Mouse (Mus musculus) liver, embryonic 14.5 days (tissue): ENCODE measurements around the gene 9130023H24Rik. TPM values are rescaled to one million over a fixed set of nuclear protein-coding genes. Genes with fewer than 3 reads are reported as not detected.

Experiments
- ATAC-seq: fragments of 200-750 bp; cut with Nextera tagmentation; 2 replicates; pipeline ENCODE4 v1.8.0; 2017; ENCODE audit warnings: moderate number of reproducible peaks, mild to moderate bottlenecking, moderate library complexity; ENCODE audit not compliant: insufficient read depth
- DNase-seq, 3 experiments: peaks; one replicate each; pipeline ENCODE4 v3.0.0-alpha.2; 2012 to 2013; ENCODE audit warnings: low read depth in 3 of 3, low spot score in 3 of 3
- H3K27ac ChIP-seq: fragments of 300-500 bp; sonication (generic); 2 replicates; pipeline ENCODE4 v1.5.1; 2014; ENCODE audit warnings: moderate library complexity, mild to moderate bottlenecking, control low read depth, inconsistent platforms
- H3K27me3 ChIP-seq: fragments of 300-500 bp; sonication (generic); 2 replicates; pipeline ENCODE4 v1.6.1; 2014; ENCODE audit warnings: mild to moderate bottlenecking, low read length, moderate library complexity; ENCODE audit not compliant: control insufficient read depth, insufficient read depth
- H3K36me3 ChIP-seq: fragments of 300-500 bp; sonication (generic); replicated peaks from 2 replicates; pipeline ENCODE4 v1.6.1; 2014; ENCODE audit warnings: low read depth; ENCODE audit not compliant: control insufficient read depth, insufficient read depth
- H3K4me1 ChIP-seq, 2 experiments: fragments of 200-500 bp in 1 of 2; fragments of 300-500 bp in 1 of 2; sonication (generic) in 1 of 2; replicated peaks; 2 replicates each; pipeline ENCODE4 v1.6.1; 2012 to 2014; ENCODE audit warnings: antibody characterized with exemption in 1 of 2, inconsistent platforms in 1 of 2, low read length in 1 of 2; ENCODE audit not compliant: control insufficient read depth in 2 of 2, insufficient read depth in 2 of 2
- H3K4me2 ChIP-seq: fragments of 300-500 bp; sonication (generic); 2 replicates; pipeline ENCODE4 v1.6.1; 2014; ENCODE audit warnings: low read depth, mild to moderate bottlenecking, control low read depth, moderate library complexity
- H3K4me3 ChIP-seq, 2 experiments: fragments of 200-500 bp in 1 of 2; fragments of 300-500 bp in 1 of 2; sonication (generic) in 1 of 2; 2 replicates each; pipeline ENCODE4 v1.5.1; 2012 to 2014; ENCODE audit warnings: low read depth in 2 of 2, low read length in 2 of 2, mild to moderate bottlenecking in 2 of 2, control low read depth in 1 of 2, inconsistent platforms in 1 of 2, moderate library complexity in 1 of 2; ENCODE audit not compliant: insufficient read depth in 1 of 2
- H3K9ac ChIP-seq: fragments of 300-500 bp; sonication (generic); replicated peaks from 2 replicates; pipeline ENCODE4 v1.6.1; 2014; ENCODE audit warnings: mild to moderate bottlenecking, control low read depth, moderate library complexity
- H3K9me3 ChIP-seq: fragments of 300-500 bp; sonication (generic); 2 replicates; pipeline ENCODE4 v1.6.1; 2016; ENCODE audit warnings: low read length, mixed read lengths; ENCODE audit not compliant: control insufficient read depth
- CTCF ChIP-seq: IDR thresholded peaks from 2 replicates; pipeline ENCODE4 v1.5.1; 2016; ENCODE audit warnings: antibody characterized with exemption, low read depth, control low read depth
- EP300 ChIP-seq: IDR thresholded peaks from 2 replicates; pipeline ENCODE4 v1.6.1; 2016; ENCODE audit warnings: antibody characterized with exemption, low read depth
- WGBS: fragments of 180-500 bp; shearing (Covaris S2); extraction: QIAGEN DNeasy Blood & Tissue Kit; methylation state at CpG from one replicate; pipeline ENCODE4 v1.1.7; 2014; ENCODE audit not compliant: insufficient replicate concordance; 5-methylcytosine and 5-hydroxymethylcytosine counted together
- polyA plus RNA-seq, 2 experiments: library from polyadenylated mRNA; depleted of rRNA in 1 of 2; stranded (reverse) in 1 of 2; unstranded in 1 of 2; fragments of >200 nt; fragmentation: Nextera tagmentation in 1 of 2; extraction: Ambion mirVana in 1 of 2; gene quantifications; 2 replicates each; pipeline versions ENCODE4 v1.2.1 to v1.2.3; 2012 to 2014

9130023H24Rik gene
- polyA plus RNA-seq, 2 experiments: 1.1 to 1.6 TPM

- no peak for ATAC-seq
Observed at GRCm38 (mm10) chr7:128205695-128206094, 32.1 kb downstream of the 9130023H24Rik start.

GRCm38 (mm10) chr7:128204179-128204578 is 33.7 kb downstream of the 9130023H24Rik start:
- 78% methylated on average over 8 of the region's 8 CpGs for WGBS
- Histone ChIP-seq H3K9ac (no peak overlapping the region), H3K27ac (no peak overlapping the region)

More at GRCm38 (mm10) chr7:128205695-128206094, 32.1 kb downstream of the 9130023H24Rik start:
- Histone ChIP-seq H3K27ac (no peak overlapping the region), H3K27me3 (no peaks in the 10 kb centered on the region), H3K36me3 (no peaks in the 10 kb centered on the region), H3K9me3 (no peaks in the 10 kb centered on the region), H3K4me1 (no peaks in the 10 kb centered on the region), H3K4me3 (no peak overlapping the region), H3K4me2 (no peak overlapping the region), H3K9ac (no peak overlapping the region)
- no peak for DNase-seq
- TF ChIP-seq EP300: no peak
- no peak for TF ChIP-seq CTCF
- 75% methylated on average over 18 of the region's 18 CpGs for WGBS

GRCm38 (mm10) chr7:128203071-128203470 is 34.8 kb downstream of the 9130023H24Rik start:
- no peak for DNase-seq
- WGBS: 80% methylated on average over 9 of the region's 9 CpGs
- TF ChIP-seq CTCF (no peak), EP300 (no peak)
- no peaks in the 10 kb centered on the region for H3K9me3 ChIP-seq
- no peaks in the 10 kb centered on the region for H3K4me1 ChIP-seq
- ATAC-seq: no peak
- no peak overlapping the region for H3K4me2 ChIP-seq
- H3K9ac ChIP-seq: no peak overlapping the region
- no peaks in the 10 kb centered on the region for H3K36me3 ChIP-seq
- H3K27me3 ChIP-seq: no peaks in the 10 kb centered on the region
- no peak overlapping the region for H3K4me3 ChIP-seq
- H3K27ac ChIP-seq: no peak overlapping the region

More at GRCm38 (mm10) chr7:128204179-128204578, 33.7 kb downstream of the 9130023H24Rik start:
- Histone ChIP-seq H3K27me3 (no peaks in the 10 kb centered on the region), H3K4me2 (no peak overlapping the region), H3K36me3 (no peaks in the 10 kb centered on the region), H3K4me1 (no peaks in the 10 kb centered on the region), H3K4me3 (no peak overlapping the region), H3K9me3 (no peaks in the 10 kb centered on the region)
- no peak for TF ChIP-seq EP300
- TF ChIP-seq CTCF: no peak
- no peak for DNase-seq
- no peak for ATAC-seq

GRCm38 (mm10) chr7:128201607-128202006 is 36.2 kb downstream of the 9130023H24Rik start:
- Histone ChIP-seq H3K27ac (no peak overlapping the region), H3K4me2 (no peak overlapping the region), H3K4me3 (no peak overlapping the region), H3K9me3 (no peaks in the 10 kb centered on the region), H3K27me3 (no peaks in the 10 kb centered on the region), H3K4me1 (no peaks in the 10 kb centered on the region), H3K36me3 (no peaks in the 10 kb centered on the region), H3K9ac (no peak overlapping the region)
- ATAC-seq (no peak), DNase-seq (no peak)
- TF ChIP-seq CTCF (no peak), EP300 (no peak)
- 68% methylated on average over 9 of the region's 9 CpGs for WGBS

Other genes with a start within 250 kb of the 9130023H24Rik start
- 13.8 and 20.2 TPM in 2 replicates for gene Pycard, start 244.2 kb downstream of the 9130023H24Rik start, polyA plus RNA-seq (2012; rRNA removed)
- gene Pycard, start 244.2 kb downstream of the 9130023H24Rik start, polyA plus RNA-seq (2014; fragmentation: Nextera tagmentation; extraction: Ambion mirVana): 37.1 and 39.3 TPM in 2 replicates
- 0.03 and 0.04 TPM in 2 replicates for gene Trim72, start 234.1 kb downstream of the 9130023H24Rik start, polyA plus RNA-seq (2012; rRNA removed)
- gene Trim72, start 234.1 kb downstream of the 9130023H24Rik start, polyA plus RNA-seq (2014; fragmentation: Nextera tagmentation; extraction: Ambion mirVana): not detected in 2 replicates
- gene Itgam, start 175.4 kb downstream of the 9130023H24Rik start, polyA plus RNA-seq (2012; rRNA removed): 1.9 and 2.7 TPM in 2 replicates
- gene Itgam, start 175.4 kb downstream of the 9130023H24Rik start, polyA plus RNA-seq (2014; fragmentation: Nextera tagmentation; extraction: Ambion mirVana): 1.1 and 1.5 TPM in 2 replicates
- gene Gm49368, start 175.3 kb downstream of the 9130023H24Rik start, polyA plus RNA-seq (2012; rRNA removed): 0.02 TPM in 1 of 2 replicates, not detected in the other
- gene Gm49368, start 175.3 kb downstream of the 9130023H24Rik start, polyA plus RNA-seq (2014; fragmentation: Nextera tagmentation; extraction: Ambion mirVana): 0.03 TPM in 1 of 2 replicates, not detected in the other
- 0.09 and 0.16 TPM in 2 replicates for gene Itgax, start 108.5 kb downstream of the 9130023H24Rik start, polyA plus RNA-seq (2012; rRNA removed)
- 0.10 and 0.16 TPM in 2 replicates for gene Itgax, start 108.5 kb downstream of the 9130023H24Rik start, polyA plus RNA-seq (2014; fragmentation: Nextera tagmentation; extraction: Ambion mirVana)
- 0.01 and 0.08 TPM in 2 replicates for gene Itgad, start 83.7 kb downstream of the 9130023H24Rik start, polyA plus RNA-seq (2012; rRNA removed)
- gene Itgad, start 83.7 kb downstream of the 9130023H24Rik start, polyA plus RNA-seq (2014; fragmentation: Nextera tagmentation; extraction: Ambion mirVana): not detected in 2 replicates
- 0.37 and 0.54 TPM in 2 replicates for gene Cox6a2, start 31.6 kb downstream of the 9130023H24Rik start, polyA plus RNA-seq (2012; rRNA removed)
- gene Cox6a2, start 31.6 kb downstream of the 9130023H24Rik start, polyA plus RNA-seq (2014; fragmentation: Nextera tagmentation; extraction: Ambion mirVana): 0.76 and 1.0 TPM in 2 replicates
- 5.2 and 6.1 TPM in 2 replicates for gene Armc5, start 689 bp downstream of the 9130023H24Rik start, polyA plus RNA-seq (2012; rRNA removed)
- gene Armc5, start 689 bp downstream of the 9130023H24Rik start, polyA plus RNA-seq (2014; fragmentation: Nextera tagmentation; extraction: Ambion mirVana): 4.6 and 4.9 TPM in 2 replicates
- gene Tgfb1i1, start 8.8 kb upstream of the 9130023H24Rik start, polyA plus RNA-seq (2012; rRNA removed): 5.0 and 6.0 TPM in 2 replicates
- gene Tgfb1i1, start 8.8 kb upstream of the 9130023H24Rik start, polyA plus RNA-seq (2014; fragmentation: Nextera tagmentation; extraction: Ambion mirVana): 7.8 and 8.5 TPM in 2 replicates
- 1.6 and 1.8 TPM in 2 replicates for gene Slc5a2, start 27.6 kb upstream of the 9130023H24Rik start, polyA plus RNA-seq (2012; rRNA removed)
- gene Slc5a2, start 27.6 kb upstream of the 9130023H24Rik start, polyA plus RNA-seq (2014; fragmentation: Nextera tagmentation; extraction: Ambion mirVana): 2.9 and 3.1 TPM in 2 replicates
- 23.7 and 23.9 TPM in 2 replicates for gene BC017158, start 60.1 kb upstream of the 9130023H24Rik start, polyA plus RNA-seq (2012; rRNA removed)
- 16.9 and 17.7 TPM in 2 replicates for gene BC017158, start 60.1 kb upstream of the 9130023H24Rik start, polyA plus RNA-seq (2014; fragmentation: Nextera tagmentation; extraction: Ambion mirVana)
- gene Rgs10, start 180.7 kb upstream of the 9130023H24Rik start, polyA plus RNA-seq (2012; rRNA removed): 24.4 and 36.3 TPM in 2 replicates
- gene Rgs10, start 180.7 kb upstream of the 9130023H24Rik start, polyA plus RNA-seq (2014; fragmentation: Nextera tagmentation; extraction: Ambion mirVana): 45.8 and 53.0 TPM in 2 replicates
- gene Tial1, start 223.7 kb upstream of the 9130023H24Rik start, polyA plus RNA-seq (2012; rRNA removed): 32.7 and 55.3 TPM in 2 replicates
- 15.2 and 15.5 TPM in 2 replicates for gene Tial1, start 223.7 kb upstream of the 9130023H24Rik start, polyA plus RNA-seq (2014; fragmentation: Nextera tagmentation; extraction: Ambion mirVana)